Mouse (Mus musculus): ENCODE results near the gene Pfdn2.
"Not testable (repeated sequence)": the region's sequence is repeated elsewhere in the genome, so short reads cannot be mapped to it uniquely, and the experiment has no call there.

Gene Pfdn2

GRCm38 (mm10) chr1:171345225-171346094 lies at the start of gene Pfdn2, which contains the start of gene Nit1:
Gene Pfdn2, plus strand, starts transcription at chr1:171345670.
Gene Nit1, minus strand, starts transcription at chr1:171345646.
- peak; percentile 92 to 95 for DNase-seq

DNA sequence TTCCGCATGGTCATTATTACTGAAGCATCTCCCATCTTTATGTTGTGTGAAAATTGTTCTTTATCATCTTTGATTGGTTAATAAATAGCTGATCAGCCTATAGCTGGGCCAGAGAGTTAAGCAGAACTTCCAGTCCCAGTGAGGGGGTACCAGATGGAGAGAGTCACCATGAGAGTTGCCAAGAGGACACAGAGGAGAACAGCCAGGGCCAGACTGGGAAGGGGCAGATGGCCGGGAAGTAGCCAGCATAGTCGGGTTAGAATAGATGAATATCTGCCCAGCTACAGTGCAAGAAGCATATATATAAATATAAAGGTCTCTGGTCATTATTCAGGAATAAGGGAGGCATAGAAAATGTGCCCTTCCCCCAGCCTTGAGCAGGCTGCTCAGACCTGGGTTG lies 47.2 kb upstream of the Pfdn2 start:
- DNase-seq = no peak

- DNase-seq = not testable (repeated sequence)
Measured at GRCm38 (mm10) chr1:171306157-171306556, 39.3 kb upstream of the Pfdn2 start.

- no peak for DNase-seq
Measured at GRCm38 (mm10) chr1:171309321-171309720, 36.1 kb upstream of the Pfdn2 start.

DNA sequence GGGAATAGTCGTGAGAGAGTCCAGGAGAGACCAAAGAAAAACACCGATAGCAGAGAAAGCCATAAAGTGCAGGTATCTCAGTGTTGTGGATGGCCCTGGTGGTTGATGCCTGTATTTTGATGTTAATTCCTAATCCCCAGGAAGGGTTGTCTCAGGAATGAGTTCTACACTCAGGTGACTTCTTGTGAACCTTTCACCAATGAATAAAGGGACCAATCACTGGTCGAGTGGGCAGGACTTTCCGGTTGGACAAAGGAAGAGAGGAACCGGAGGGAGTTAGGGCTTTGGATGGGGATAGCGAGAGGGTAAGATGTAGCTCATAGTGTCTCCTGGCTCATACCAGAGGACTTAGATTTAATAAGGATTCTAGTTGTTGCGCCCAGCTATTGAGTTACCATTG lies 25.7 kb upstream of the Pfdn2 start:
- DNase-seq = peak in 1 of 2 experiments; percentile 36

DNA sequence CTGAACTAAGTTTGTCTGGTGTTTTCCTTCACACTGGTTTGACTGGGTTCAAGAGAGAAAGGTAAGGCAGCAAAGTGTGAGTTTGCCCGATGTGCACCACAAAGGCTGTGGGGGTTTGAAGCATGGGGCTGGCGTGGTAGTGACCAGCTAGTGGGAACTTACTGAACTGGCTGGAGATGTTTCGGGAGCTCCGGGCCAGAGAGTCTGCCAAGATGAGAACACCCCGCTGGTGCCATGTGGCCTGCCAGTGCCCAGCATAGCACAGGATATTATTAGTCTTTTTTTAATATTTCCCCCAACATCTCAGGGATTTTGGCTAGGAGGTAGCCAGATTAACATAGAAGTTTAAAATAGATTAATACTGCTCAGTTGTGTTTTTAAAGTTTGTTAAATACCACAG lies 25.3 kb upstream of the Pfdn2 start:
- peak; percentile 74 to 87 for DNase-seq

- peak; percentile 35 to 40 for DNase-seq
Measured at GRCm38 (mm10) chr1:171321415-171321814, 24.1 kb upstream of the Pfdn2 start.

DNA sequence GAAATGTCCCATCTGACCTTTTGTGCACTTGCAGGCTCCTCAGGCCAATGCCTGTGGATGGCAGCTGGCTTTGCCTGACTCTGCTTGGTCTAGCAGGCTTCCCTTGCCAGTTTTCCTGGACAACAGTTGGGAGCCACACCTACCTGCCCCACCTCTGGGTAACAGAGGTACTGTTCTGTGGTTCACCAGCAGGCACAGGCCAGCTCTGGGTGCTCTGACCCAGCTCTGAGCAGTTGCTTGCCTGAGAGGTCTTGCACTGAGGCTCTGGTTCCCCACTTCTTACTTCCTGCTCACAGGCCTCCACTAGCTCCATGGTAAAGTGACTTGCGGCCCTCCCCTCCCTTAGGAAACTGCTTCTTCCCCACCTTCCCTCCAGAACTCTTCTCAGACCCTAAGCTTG lies 23.5 kb upstream of the Pfdn2 start:
- DNase-seq = no peak

DNA sequence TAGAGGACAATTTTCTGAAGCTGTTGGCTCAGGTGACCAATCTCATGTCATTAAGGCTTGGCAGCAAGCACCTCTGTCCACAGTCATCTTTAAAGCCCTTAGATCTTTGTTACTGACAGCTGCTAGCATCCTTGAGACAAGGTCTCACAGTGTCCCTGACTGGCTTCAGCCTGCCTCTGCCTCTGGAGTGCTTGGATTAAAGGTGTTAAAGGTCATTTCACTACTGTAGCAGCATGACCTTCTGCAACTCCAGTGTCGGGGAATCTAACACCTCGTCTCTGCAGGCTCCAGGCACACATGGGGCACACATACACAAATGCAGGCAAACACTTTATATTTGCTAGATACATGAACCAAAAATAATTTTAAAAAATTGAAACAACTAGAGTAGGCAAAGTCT lies 19.9 kb upstream of the Pfdn2 start:
- no peak for DNase-seq

DNA sequence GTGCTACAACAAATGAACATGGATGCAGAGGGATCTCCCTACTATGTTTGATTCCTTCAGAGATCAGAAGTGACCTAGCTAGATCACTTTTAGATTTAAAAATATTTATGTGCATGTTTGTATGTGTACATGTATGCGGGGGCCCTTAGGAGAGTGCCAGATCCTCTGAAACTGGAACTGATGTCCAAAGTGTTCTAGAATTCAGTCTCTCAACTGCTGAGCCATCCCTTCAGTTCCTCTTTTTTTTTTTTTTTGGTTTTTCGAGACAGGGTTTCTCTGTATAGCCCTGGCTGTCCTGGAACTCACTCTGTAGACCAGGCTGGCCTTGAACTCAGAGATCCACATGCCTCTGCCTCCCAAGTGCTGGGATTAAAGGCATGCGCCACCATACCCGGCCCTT lies 18.9 kb upstream of the Pfdn2 start:
- DNase-seq = not testable (repeated sequence)

- DNase-seq = peak in 1 of 2 experiments; percentile 49
Measured at GRCm38 (mm10) chr1:171328244-171328643, 17.2 kb upstream of the Pfdn2 start.

DNA sequence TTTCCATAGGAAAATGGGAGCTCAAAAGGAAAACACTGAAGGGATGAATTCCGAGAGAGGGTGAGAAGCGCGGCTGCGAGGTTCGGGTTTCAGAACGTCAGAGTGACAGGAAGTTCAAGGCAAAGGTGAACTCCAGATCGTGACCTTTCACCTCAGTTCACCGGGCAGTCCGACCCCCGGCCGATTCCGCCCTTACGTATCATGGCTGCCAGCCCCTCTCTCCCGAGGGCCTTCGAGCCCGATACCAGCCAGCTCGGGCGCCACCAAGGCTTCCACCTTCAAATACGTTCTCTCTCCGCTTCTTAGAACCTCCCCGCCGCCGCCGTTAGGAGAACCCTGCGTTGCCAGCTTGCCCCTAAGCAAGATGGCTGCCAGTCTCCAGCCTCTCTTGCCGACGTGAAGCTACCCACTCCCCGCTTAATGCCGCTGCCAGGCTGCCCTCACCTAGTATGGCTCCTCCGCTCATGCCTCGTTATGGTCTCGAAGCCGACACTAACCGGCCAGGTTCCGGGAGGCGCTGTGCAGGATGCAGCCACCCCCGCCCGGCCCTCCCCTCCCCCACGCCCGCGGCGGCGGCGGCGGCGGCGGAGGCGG lies 16.5 kb upstream of the Pfdn2 start, which contains the start of gene Dedd:
TSS of gene Dedd (plus strand) at position 307 of the 594 bp plus-strand sequence.
- peak; percentile 94 for DNase-seq

- DNase-seq = peak; percentile 48 to 86
Measured at GRCm38 (mm10) chr1:171329433-171330215, 15.8 kb upstream of the Pfdn2 start.

DNA sequence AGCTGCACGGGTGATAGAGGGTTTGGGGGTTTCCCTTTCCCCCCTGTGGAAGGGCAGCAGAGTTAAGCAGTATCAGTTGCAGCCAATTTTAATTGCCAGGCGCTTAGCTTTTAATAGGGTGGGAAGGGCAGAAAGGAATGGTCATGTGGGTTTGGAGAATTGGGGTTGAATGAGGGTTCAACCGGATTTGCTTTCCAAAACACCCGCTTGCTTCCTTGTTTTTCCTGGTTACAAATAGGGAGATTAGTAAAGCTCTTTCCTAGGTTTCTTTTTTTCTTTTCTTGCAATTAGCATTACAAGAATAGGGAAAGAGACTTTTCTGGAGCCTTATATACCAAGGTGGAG lies 15.3 kb upstream of the Pfdn2 start:
- no peak for DNase-seq

GRCm38 (mm10) chr1:171342262-171343207 lies 2.9 kb upstream of the Pfdn2 start:
- DNase-seq = no peak

DNA sequence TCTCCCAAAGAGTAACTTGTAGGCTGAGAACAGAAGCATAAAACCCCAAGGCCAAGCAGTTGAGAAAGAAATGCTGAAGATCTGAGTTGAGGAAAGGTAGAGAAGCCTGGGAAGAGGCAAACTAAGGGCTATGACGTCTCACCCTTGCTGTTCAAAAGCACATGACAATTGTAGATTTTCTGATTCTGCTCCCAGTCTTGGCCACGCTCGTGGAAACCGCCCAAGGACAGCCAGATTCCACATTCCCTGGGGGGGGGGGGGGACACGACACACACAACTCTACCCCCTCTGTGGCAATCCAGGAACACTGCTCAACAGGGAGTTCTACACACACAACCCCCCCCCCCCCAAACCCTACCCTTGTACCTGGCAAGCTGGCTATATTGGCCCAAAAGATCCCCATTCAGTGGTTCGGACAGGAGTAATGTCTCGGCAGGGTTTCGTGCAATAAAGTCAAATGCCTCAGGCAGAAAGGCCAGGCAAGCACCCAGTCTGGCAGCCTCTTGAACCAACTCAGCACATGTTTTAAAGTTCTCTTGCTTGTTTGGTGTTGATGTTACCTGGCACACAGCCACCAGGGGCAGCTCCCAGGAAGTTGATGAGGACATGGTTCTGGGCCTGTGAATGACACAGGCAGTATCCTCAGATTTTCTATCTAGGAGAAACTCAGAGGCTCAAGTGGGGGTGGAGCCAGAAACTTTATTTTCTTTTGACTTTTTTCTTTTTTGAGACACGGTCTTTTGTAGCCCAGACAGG lies 1.4 kb upstream of the Pfdn2 start:
- DNase-seq = peak in 1 of 2 experiments; percentile 39

GRCm38 (mm10) chr1:171344715-171345114 lies 755 bp upstream of the Pfdn2 start:
- DNase-seq = no peak

DNA sequence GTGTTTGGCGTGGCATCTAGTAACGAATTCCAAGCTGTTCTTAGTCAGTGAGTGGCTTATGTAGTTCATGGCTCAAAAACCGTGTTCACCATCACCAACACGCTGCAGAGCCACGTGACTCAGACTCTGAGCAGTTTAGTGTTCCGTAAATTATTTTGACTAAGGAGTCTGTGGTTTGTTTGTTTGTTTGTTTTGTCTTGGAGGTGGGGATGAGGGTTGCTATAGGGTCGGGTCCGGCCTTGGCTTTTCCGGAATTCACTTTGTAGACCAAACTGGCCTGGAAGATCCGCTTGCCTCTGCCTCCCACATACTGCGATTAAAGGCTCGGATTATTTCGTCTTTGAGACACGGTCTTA lies 603 bp downstream of the Pfdn2 start:
- no peak for DNase-seq

DNA sequence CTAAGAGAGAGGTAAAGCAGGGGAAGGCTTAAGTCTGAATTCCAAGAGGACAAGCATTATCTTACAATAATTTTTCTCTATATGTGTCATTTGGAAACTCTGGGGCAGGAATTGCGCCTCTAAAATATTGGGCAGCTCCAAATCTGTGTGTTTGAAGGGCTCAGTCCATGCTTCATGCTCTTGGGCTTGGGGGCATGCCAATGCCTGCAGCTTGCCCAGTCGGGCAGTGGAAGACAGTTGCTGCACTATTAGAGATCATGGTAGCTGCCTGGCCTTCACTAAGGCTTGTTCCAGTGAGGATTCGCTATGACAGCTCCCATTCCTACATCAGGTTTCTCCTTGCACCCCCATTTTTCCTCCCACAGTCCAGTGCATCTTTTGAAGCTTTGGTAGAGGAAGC lies 3.2 kb downstream of the Pfdn2 start:
- peak; percentile 46 to 55 for DNase-seq

- no peak for DNase-seq
Measured at GRCm38 (mm10) chr1:171349210-171349609, 3.7 kb downstream of the Pfdn2 start.

- peak in 1 of 2 experiments; percentile 59 for DNase-seq
Measured at GRCm38 (mm10) chr1:171355812-171356340, 10.4 kb downstream of the Pfdn2 start.
